18 mouse cellular contexts compared by ENCODE assay signal in the genomic region with DNA sequence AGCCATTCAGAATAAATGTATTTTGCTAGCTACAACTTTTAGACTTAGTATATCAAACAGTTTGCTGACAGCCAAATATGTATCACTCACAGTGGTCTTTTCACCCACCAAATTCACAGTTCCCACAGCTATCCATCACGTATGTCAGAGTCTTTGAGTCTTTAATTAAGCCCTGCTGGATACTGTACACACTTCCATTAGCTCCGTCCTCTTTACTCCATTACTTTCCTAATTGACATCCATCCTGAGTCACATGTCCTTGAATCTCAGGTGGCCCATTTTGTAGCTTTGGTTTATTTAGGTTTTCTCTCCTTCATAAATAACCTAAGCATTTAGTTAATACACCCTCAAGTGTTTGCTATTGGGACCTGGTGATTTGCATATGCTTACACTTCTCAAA.
"Had no signal": no experiment of that assay in that cellular context is flagged by ENCODE, and none has a peak within 500 bp of the region (broad histone marks: within the 10 kb centered on the region; RNA-seq: fewer than 3 reads in every experiment).

No protein-coding gene starts in this region.

- DNase-seq: lung, adult 18-20 months; lung, embryonic 14.5 days; lung, postnatal 10 days; lung, postnatal 4 days; retina, postnatal 1 day; right cerebral cortex, adult 18-20 months; right cerebral cortex, postnatal 25 days; right cerebral cortex, postnatal 4 days; spleen, adult 18-20 months; thymus, adult 18-20 months; thymus, postnatal 14 days; thymus, postnatal 36 days had no signal

- H3K9me3 ChIP-seq: midbrain, embryonic 10.5 days; midbrain, embryonic 15.5 days; neural tube, embryonic 12.5 days; neural tube, embryonic 15.5 days had no signal

- H3K27ac ChIP-seq: liver, embryonic 14.5 days; midbrain, embryonic 10.5 days; midbrain, embryonic 15.5 days; neural tube, embryonic 12.5 days; neural tube, embryonic 15.5 days had no signal

- H3K27me3 ChIP-seq: midbrain, embryonic 15.5 days; neural tube, embryonic 12.5 days; neural tube, embryonic 15.5 days had no signal

- ATAC-seq: midbrain, embryonic 15.5 days had no signal

- H3K9ac ChIP-seq: liver, embryonic 14.5 days; lung, embryonic 14.5 days; midbrain, embryonic 15.5 days; neural tube, embryonic 12.5 days; neural tube, embryonic 15.5 days had no signal

- H3K4me3 ChIP-seq: midbrain, embryonic 10.5 days; midbrain, embryonic 15.5 days; myocyte; neural tube, embryonic 12.5 days; neural tube, embryonic 15.5 days had no signal

- H3K4me2 ChIP-seq: lung, embryonic 14.5 days; midbrain, embryonic 15.5 days; neural tube, embryonic 12.5 days; neural tube, embryonic 15.5 days had no signal

- H3K36me3 ChIP-seq: midbrain, embryonic 10.5 days; midbrain, embryonic 15.5 days; neural tube, embryonic 12.5 days; neural tube, embryonic 15.5 days had no signal
